Mouse (Mus musculus) v-Abl transformed pro-B cells (cell line): ENCODE results near the gene Qars.

Experiments used
- in situ Hi-C, 2 experiments: fragments of 400-800 bp; cut with MboI; formaldehyde crosslinking; loops; one replicate each; pipeline ENCODE4 v1.15.1; 2025; ENCODE audit not compliant: unreplicated experiment in 2 of 2

Gene Qars

DNA sequence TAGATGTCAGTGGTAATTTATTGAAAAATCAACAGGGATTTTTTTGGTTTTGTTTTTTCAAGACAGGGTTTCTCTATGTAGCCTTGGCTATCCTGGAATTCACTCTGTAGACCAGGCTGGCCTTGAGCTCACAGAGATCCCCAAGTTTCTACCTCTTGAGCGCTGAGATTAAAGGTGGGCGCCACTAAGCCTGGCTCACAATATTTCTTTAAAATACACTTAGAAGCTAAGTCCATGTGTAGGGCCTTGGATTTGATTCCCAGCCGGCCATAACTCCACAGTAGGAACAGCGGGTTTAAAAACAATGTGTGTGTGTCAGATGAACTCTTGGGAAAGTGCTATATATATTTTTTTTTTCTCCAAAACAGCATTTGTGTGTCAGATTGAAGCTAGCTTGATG, 15.8 kb downstream of the Qars start:
- in situ Hi-C loops: no loop called here

DNA sequence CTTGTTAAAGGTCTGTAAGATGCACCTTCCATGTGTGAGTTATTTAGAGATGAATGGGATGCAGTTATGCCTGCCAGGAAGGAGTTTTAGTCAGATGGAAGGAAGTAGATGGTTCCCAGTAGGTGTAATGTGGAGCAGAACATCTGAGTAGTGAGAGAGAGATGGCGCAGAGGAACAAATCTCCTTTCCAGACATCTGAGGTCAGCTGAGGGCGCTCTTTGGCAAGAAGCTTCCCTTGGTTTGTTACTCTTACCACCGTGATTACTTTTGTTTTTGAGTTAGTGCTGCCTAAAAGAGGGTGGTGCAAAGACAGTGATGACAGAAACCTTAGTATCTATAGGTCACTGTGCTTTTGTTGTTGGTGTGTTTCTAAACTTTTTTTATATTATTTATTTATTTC, 17.9 kb downstream of the Qars start:
- in situ Hi-C loops: loop anchor here in 1 of 2 experiments (25.0 kb wide), 1 partner anchor 763 kb away; the partner anchor contains the start of gene Rbm5

DNA sequence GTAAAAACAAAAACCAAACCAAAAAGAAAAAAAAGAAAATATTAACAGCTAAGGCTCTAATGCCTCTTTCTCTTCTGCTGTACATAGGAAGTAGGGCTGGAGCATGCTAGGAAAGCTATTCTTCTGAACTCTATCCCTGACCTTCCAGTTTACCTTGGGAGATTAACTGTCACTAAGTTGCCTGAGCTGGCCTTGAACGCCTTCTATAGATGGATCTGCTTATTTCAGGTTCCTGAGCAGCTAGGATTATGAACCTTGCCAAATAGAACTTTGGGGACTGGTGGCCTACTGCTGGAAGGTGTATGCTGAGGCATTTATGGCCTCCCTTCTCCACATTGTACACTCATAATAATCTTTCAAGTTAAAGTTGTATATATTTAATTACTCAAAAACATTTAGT, 23.4 kb downstream of the Qars start:
- in situ Hi-C loops: loop anchor here in 1 of 2 experiments (25.0 kb wide), 1 partner anchor 769 kb away; the partner anchor contains the start of gene Rbm5

DNA sequence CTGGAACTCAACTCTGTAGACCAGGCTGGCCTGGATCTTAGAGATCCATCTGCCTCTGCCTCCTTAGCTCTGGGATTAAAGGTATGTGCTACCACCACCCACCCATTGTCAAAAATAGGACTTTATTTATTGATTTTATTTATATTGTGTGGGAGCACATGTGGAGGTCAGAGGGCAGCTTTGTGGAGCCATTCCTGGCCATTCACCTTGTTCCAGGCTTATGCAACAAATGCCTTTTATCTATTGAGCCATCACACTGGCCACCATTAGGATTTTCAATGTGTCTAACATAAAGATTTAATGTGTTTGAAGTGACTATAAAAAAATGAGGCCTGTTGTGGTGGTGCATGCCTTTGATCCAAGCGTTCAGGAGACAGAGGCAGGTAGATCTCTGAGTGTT, 24.0 kb downstream of the Qars start:
- in situ Hi-C loops: loop anchor here in 1 of 2 experiments (25.0 kb wide), 1 partner anchor 769 kb away; the partner anchor contains the start of gene Rbm5

DNA sequence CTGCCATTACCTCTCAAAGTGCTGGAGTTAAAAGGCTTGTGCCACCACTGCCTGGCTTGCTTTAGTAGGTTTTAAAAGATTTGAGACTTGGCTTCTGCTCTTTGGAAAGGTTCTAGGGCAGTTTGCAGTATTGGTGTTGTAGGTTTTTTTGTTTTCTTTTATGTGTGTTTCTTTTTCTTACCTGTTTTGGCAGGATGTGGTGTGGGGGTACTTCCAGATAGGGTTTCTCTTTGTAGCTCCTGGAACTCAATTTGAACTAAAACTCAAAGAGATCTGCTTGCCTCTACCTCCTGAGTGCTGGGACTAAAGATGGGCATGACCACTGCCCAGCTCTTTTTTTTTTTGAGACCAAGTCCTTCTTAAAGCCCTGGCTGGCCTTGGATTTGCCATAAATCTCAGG, 33.3 kb downstream of the Qars start:
- in situ Hi-C loops: loop anchor here (10.0 to 25.0 kb wide), 3 partner anchors 156 to 779 kb away; partner anchors contain the start of gene Rbm5 (in 1 of the 2)

DNA sequence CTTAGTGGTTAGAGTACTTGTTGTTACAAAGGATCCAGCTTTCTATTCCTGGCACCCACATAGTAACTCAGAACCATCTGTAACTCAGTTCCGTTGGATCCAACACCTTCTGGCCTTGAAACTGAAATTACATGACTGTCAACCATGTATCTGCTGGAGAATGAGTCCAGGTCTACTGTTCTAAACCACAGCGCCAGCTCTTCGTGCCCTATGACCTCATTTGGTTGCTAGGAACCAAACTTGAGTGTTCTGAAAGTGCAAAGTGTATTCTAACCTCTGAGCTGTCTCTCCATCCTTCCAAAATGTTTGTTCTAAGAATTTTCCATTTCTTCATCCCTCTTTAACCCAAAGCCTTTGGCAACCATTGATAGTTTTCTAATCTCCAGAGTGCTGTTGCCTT, 38.5 kb downstream of the Qars start:
- in situ Hi-C loops: loop anchor here (10.0 to 25.0 kb wide), 3 partner anchors 161 to 784 kb away; partner anchors contain the start of gene Rbm5 (in 1 of the 2)

DNA sequence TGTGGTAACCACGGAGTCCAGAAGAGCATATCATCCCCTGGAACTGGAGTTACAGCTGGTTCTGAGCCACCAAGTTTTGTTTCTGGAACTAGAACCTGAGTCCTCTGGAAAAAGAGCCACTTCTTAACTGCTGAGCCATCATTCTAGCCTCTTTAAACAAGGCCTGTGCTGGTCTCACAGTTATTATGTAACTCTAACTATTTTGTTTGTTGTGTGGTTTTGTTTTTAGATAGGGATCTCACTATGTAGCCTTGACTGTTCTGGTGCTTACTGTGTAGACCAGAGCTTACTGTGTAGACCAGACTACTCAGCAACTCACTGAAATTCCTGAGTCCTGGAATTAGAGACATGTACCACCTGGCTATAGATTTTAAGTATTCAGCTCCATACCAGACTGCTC, 39.4 kb downstream of the Qars start:
- in situ Hi-C loops: loop anchor here (10.0 to 25.0 kb wide), 3 partner anchors 162 to 785 kb away; partner anchors contain the start of gene Rbm5 (in 1 of the 2)

DNA sequence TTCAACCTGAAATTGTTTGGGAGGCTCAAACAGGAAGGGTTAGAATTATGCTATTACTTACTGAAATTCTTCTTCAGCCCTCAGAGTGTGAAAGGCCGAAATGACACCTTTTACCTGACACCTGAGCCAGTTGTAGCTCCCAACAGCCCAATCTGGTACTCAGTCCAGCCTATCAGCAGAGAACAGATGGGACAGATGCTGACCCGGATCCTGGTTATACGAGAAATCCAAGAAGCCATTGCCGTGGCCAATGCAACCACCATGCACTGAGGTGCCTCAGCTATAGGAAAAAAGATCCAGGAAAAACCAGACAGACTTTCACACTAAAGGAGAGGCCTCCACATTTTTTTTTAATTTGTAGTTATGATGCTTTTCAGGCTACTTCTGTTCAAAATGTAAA, 51.7 kb downstream of the Qars start:
- in situ Hi-C loops: no loop called here

DNA sequence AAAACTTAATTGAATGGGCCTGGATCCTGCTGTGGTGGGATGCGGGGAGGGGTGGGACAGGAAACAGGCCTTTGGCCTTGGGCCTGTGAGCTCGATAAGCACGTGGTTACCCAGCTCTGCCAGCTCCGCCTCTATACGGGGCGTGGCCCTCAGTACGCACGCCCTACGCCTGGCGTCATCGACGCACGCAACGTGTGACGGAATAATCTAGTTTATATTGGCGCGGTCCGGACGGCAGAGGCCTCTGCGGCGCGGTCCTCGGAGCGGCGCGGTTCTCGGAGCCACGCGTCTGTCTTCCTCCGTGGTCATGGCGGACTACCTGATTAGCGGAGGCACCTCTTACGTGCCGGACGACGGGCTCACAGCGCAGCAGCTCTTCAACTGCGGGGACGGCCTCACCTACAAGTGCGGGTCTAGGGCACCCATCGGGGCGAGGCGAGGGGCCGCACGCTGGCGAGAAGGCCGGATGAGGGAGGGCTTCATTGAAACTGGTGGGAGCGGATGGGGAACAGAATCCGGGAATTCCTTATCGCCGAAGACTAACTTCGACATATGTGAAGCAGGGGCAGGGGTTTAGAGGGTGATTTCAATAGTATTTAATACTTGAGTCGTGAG, 52.8 kb downstream of the Qars start, which contains the start of gene Impdh2:
TSS of gene Impdh2 (plus strand) at position 60 of the 615 bp plus-strand sequence.
- in situ Hi-C loops: no loop called here

DNA sequence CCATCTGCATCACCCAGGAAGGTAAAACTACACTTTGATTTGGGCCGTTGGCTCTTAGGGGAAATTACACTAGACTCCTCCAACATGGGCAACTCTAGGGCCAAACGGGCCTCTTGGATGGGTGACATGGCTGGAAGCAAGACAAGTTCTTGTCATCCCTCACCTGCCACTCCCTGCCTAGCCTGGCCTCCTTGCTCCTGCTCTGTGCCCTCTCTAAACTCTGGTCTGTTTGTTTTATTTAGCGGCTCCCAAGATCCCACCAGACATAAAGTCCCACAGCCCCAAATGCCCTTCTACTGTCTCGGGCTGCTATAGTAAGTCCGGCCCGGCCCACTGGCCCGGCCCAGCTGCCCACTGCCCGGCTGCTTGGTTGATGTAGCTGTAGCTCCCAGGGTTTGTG, 56.2 kb downstream of the Qars start:
- in situ Hi-C loops: no loop called here

DNA sequence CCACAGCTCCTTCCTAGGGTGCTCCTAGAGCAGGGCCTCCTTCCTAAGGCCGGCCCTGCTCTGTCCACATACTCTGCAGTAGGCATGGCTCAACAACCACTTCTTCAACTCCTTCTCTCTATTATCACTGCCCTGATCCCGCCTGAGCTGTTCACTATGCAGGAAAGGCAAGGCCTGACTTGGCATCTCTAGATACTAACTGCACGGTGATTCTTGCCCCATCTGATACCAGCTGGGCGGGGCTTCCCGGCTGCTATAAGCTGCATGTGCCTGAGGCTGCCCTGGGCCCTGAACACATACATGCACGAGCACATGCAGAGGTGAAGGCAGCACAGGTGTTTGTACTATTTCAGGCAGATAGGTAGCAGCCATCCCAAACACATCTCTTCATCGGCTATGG, 56.6 kb downstream of the Qars start:
- in situ Hi-C loops: no loop called here
